Mouse (Mus musculus) CD4-positive, CD25-positive, alpha-beta regulatory T cell, adult 9 weeks (primary cell): ENCODE data around the gene Cry2. TPM values are rescaled to one million over a fixed set of nuclear protein-coding genes. Genes with fewer than 3 reads are reported as not detected.

ENCODE experiments used
- polyA plus RNA-seq: library from polyadenylated mRNA; unstranded; fragments of 100-300 nt; shearing (Covaris generic); gene quantifications from one replicate; pipeline ENCODE4 v1.2.1, GENCODE M21; 2017

The Cry2 gene
- polyA plus RNA-seq: 9.1 TPM

GRCm38 (mm10) chr2:92433578-92434374, at the start of gene Cry2:
TSS of gene Cry2 (minus strand) at chr2:92434043.

GRCm38 (mm10) chr2:92459921-92460707, 26.3 kb upstream of the Cry2 start, which contains the start of gene Slc35c1:
TSS of gene Slc35c1 (minus strand) at chr2:92460538.

DNA sequence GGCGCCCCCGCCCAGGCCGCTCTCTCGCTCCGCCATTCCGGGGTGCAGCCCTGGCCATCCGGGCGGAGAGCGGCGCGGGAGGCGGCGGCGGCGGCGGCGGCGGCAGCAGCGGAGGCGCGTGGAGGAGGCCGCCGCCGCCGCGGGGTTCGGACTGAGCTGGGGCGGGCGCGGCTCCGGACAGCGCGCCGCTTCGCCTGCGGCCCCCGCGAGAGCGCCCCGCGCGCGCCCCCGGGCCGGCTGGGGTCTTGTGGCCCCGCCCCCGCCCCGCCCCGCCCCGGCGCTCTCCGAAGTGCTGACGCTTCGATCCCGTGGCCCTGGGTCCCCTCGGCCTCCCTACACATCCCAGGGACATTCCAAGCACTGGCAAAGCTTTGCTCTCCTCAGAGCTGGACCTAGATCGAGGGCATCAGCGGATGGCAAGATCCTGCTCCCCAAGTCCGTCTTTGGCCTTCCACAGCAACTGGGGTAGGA, 32.7 kb downstream of the Cry2 start, which contains the start of gene Mapk8ip1:
Gene Mapk8ip1, minus strand, starts transcription at position 173 of the 471 bp plus-strand sequence.

DNA sequence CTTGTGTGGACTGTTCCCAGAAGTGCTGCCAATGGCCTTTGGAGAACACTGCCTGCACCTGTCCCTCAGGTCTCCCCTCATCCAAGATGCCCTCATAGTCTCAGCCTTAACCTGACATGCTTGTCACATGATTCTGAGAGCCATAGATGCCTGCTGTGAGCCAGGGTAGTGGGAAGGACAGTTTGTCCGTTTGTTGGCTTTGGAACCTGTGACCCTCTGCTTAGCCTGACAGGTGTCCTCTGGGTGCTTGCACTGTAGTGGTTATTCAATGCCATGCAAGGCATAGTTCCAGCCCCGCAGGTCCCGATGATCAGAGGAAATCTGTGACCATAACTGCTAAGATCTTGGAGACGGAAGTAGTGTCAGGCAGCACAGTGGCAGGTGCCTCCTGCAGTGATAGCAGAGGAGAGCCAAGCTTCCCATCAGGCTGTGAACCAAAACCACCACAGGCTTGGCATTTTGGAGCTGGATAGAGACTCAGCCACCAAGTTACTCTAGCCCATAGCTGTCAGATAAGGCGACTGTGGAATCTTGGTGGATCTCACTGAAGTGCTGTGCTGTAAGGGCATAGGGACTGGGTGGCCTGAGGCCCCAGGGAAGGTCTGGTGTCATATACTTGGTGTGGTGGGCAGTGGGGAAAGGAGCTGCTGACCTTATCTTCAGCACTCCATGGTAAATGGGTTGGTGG, 51.8 kb downstream of the Cry2 start, which contains the start of gene 1700029I15Rik:
Gene 1700029I15Rik, plus strand, starts transcription at position 638 of the 688 bp plus-strand sequence.

GRCm38 (mm10) chr2:92374514-92374913, 59.3 kb downstream of the Cry2 start, which contains the start of the genes Pex16 and Large2:
TSS of gene Pex16 (plus strand) at chr2:92374676.
TSS of gene Large2 (minus strand) at chr2:92374869.

Other genes with a start within 250 kb of the Cry2 start
- 68.0 TPM for gene Pex16, start 59.4 kb downstream of the Cry2 start, polyA plus RNA-seq
- 0.87 TPM for gene Large2, start 59.2 kb downstream of the Cry2 start, polyA plus RNA-seq
- gene 1700029I15Rik, start 51.5 kb downstream of the Cry2 start, polyA plus RNA-seq: 5.8 TPM
- 1.7 TPM for gene Mapk8ip1, start 32.8 kb downstream of the Cry2 start, polyA plus RNA-seq
- gene Slc35c1, start 26.5 kb upstream of the Cry2 start, polyA plus RNA-seq: 101 TPM
- gene Chst1, start 165.7 kb upstream of the Cry2 start, polyA plus RNA-seq: not detected